Mouse (Mus musculus) bone marrow macrophage, adult 2 months (primary cell): Measurements from ENCODE around the gene Lpcat4.

Experiments
- CTCF ChIP-seq: IDR thresholded peaks from 2 replicates; pipeline ENCODE4 v1.5.1; 2012; ENCODE audit warnings: low read depth, mild to moderate bottlenecking, low read length, moderate library complexity
- POLR2A ChIP-seq: IDR thresholded peaks from 2 replicates; pipeline ENCODE4 v1.6.1; 2012; ENCODE audit warnings: mild to moderate bottlenecking, low read depth, low read length, borderline replicate concordance

- TF ChIP-seq POLR2A (no peak), CTCF (no peak)
Observed at GRCm38 (mm10) chr2:112217614-112218013, 21.7 kb upstream of the Lpcat4 start.
